Mouse (Mus musculus): ENCODE results near the gene Ap5s1.

GRCm38 (mm10) chr2:131177932-131178331 lies 28.9 kb upstream of the Ap5s1 start:
- TF ChIP-seq CTCF (IDR thresholded peaks at IDR 0.05; ENCODE audit: low read depth, low read length): no peak
- TF ChIP-seq POLR2A (IDR thresholded peaks at IDR 0.05; ENCODE audit: extremely low read depth, insufficient read depth, low read length): no peak

All from liver, adult 2 months (tissue).